Mouse (Mus musculus): ENCODE data around the gene Wipf1.

The Wipf1 gene

GRCm38 (mm10) chr2:73380298-73380975 lies 149.1 kb downstream of the Wipf1 start:
- no peak for DNase-seq

GRCm38 (mm10) chr2:73379656-73380055 lies 149.9 kb downstream of the Wipf1 start:
- no peak for DNase-seq

Measured in lung, postnatal 4 days (tissue).